Mouse (Mus musculus) CH12.LX (cell line): ENCODE data around the gene Nup50. TPM values are rescaled to one million over a fixed set of nuclear protein-coding genes. Genes with fewer than 3 reads are reported as not detected.

Experiments
- DNase-seq: peaks from one replicate; pipeline ENCODE4 v3.0.0-alpha.2; 2013; ENCODE audit errors: extremely low read depth
- H3K27ac ChIP-seq: 2 replicates; pipeline ENCODE4 v1.5.1; 2012; ENCODE audit warnings: low read depth, mild to moderate bottlenecking, control low read depth, moderate library complexity; ENCODE audit not compliant: insufficient read depth
- H3K27me3 ChIP-seq: replicated peaks from 2 replicates; pipeline ENCODE3; 2012; ENCODE audit warnings: inconsistent platforms
- H3K36me3 ChIP-seq, 2 experiments: replicated peaks in 1 of 2; 2 replicates each; pipeline versions ENCODE3 to v1.6.1; 2012; ENCODE audit warnings: inconsistent platforms in 1 of 2, low read length in 1 of 2, mild to moderate bottlenecking in 1 of 2, mixed read lengths in 1 of 2, moderate library complexity in 1 of 2; ENCODE audit not compliant: control insufficient read depth in 1 of 2, insufficient read depth in 1 of 2
- H3K4me1 ChIP-seq, 2 experiments: 2 replicates each; pipeline ENCODE4 v1.6.1; 2012; ENCODE audit warnings: inconsistent platforms in 1 of 2, moderate library complexity in 1 of 2; ENCODE audit not compliant: insufficient read depth in 2 of 2, control insufficient read depth in 1 of 2
- H3K4me2 ChIP-seq: 2 replicates; pipeline ENCODE4 v1.6.1; 2012; ENCODE audit warnings: low read depth, mild to moderate bottlenecking, control low read depth; ENCODE audit not compliant: poor library complexity, insufficient read depth, severe bottlenecking
- H3K4me3 ChIP-seq, 3 experiments: fragments of 150-350 bp in 1 of 3; sonication (generic) in 1 of 3; replicated peaks in 1 of 3; 2 replicates each; pipeline versions ENCODE3 to v1.5.1; 2011 to 2012; ENCODE audit warnings: low read depth in 2 of 3, low read length in 2 of 3, mild to moderate bottlenecking in 2 of 3, moderate library complexity in 2 of 3, control low read depth in 1 of 3, improper control_type of control experiment in 1 of 3, inconsistent platforms in 1 of 3, mixed read lengths in 1 of 3; ENCODE audit not compliant: poor library complexity in 1 of 3
- H3K79me2 ChIP-seq: replicated peaks from 2 replicates; pipeline ENCODE4 v1.6.1; 2012; ENCODE audit warnings: mild to moderate bottlenecking, moderate library complexity; ENCODE audit not compliant: control insufficient read depth, poor library complexity, insufficient read depth, severe bottlenecking; ENCODE audit errors: extremely low read depth
- H3K9ac ChIP-seq: 2 replicates; pipeline ENCODE4 v1.6.1; 2012; ENCODE audit warnings: low read depth, mild to moderate bottlenecking, control low read depth, moderate library complexity; ENCODE audit not compliant: insufficient read depth
- H3K9me3 ChIP-seq: replicated peaks from 2 replicates; pipeline ENCODE3; 2012; ENCODE audit warnings: low read length, inconsistent platforms, mixed read lengths
- BHLHE40 ChIP-seq: IDR thresholded peaks from 2 replicates; pipeline ENCODE4 v1.6.1; 2011; ENCODE audit warnings: mild to moderate bottlenecking, low read depth, low read length, improper control_type of control experiment
- CHD1 ChIP-seq: IDR thresholded peaks from 2 replicates; pipeline ENCODE4 v1.6.1; 2012; ENCODE audit warnings: low read depth, low read length, improper control_type of control experiment, inconsistent platforms
- CHD2 ChIP-seq: IDR thresholded peaks from 2 replicates; pipeline ENCODE4 v1.6.1; 2011; ENCODE audit warnings: low read length, improper control_type of control experiment
- CTCF ChIP-seq, 2 experiments: IDR thresholded peaks in 1 of 2; conservative IDR thresholded peaks in 1 of 2; 2 replicates each; pipeline ENCODE4 v1.5.1; 2011 to 2012; ENCODE audit warnings: low read depth in 2 of 2, low read length in 2 of 2, improper control_type of control experiment in 1 of 2, inconsistent platforms in 1 of 2, mild to moderate bottlenecking in 1 of 2, moderate library complexity in 1 of 2
- ELF1 ChIP-seq: IDR thresholded peaks from 2 replicates; pipeline ENCODE4 v1.6.1; 2014; ENCODE audit warnings: low read depth, mild to moderate bottlenecking, inconsistent platforms, low read length, improper control_type of control experiment
- GABPA ChIP-seq: IDR thresholded peaks from 2 replicates; pipeline ENCODE4 v1.6.1; 2012; ENCODE audit warnings: low read depth, low read length, improper control_type of control experiment, inconsistent platforms; ENCODE audit not compliant: insufficient replicate concordance
- HCFC1 ChIP-seq: IDR thresholded peaks from 2 replicates; pipeline ENCODE4 v1.6.1; 2012; ENCODE audit warnings: low read depth, mild to moderate bottlenecking, inconsistent platforms, low read length, improper control_type of control experiment
- IRF4 ChIP-seq: IDR thresholded peaks from 2 replicates; pipeline ENCODE4 v1.6.1; 2014; ENCODE audit warnings: low read depth, mild to moderate bottlenecking, inconsistent platforms, low read length, improper control_type of control experiment
- JUND ChIP-seq: conservative IDR thresholded peaks from 2 replicates; pipeline ENCODE4 v1.6.1; 2011; ENCODE audit warnings: low read depth, low read length, improper control_type of control experiment
- MAFK ChIP-seq: IDR thresholded peaks from 2 replicates; pipeline ENCODE4 v1.6.1; 2011; ENCODE audit warnings: low read length, improper control_type of control experiment; ENCODE audit not compliant: insufficient replicate concordance
- MAX ChIP-seq: IDR thresholded peaks from 2 replicates; pipeline ENCODE4 v1.6.1; 2011; ENCODE audit warnings: low read length, improper control_type of control experiment
- MXI1 ChIP-seq: IDR thresholded peaks from 2 replicates; pipeline ENCODE4 v1.6.1; 2011; ENCODE audit warnings: mild to moderate bottlenecking, low read depth, low read length, improper control_type of control experiment
- MYC ChIP-seq: IDR thresholded peaks from 2 replicates; pipeline ENCODE4 v1.6.1; 2011; ENCODE audit warnings: low read depth, mild to moderate bottlenecking, improper control_type of control experiment, low read length
- NELFE ChIP-seq: IDR thresholded peaks from 2 replicates; pipeline ENCODE4 v1.6.1; 2011; ENCODE audit warnings: low read depth, low read length, improper control_type of control experiment
- NRF1 ChIP-seq: IDR thresholded peaks from 2 replicates; pipeline ENCODE4 v1.6.1; 2014; ENCODE audit warnings: low read depth, mild to moderate bottlenecking, inconsistent platforms, low read length, improper control_type of control experiment, moderate library complexity
- PAX5 ChIP-seq: IDR thresholded peaks from 2 replicates; pipeline ENCODE4 v1.6.1; 2012; ENCODE audit warnings: low read length, inconsistent platforms, mixed read lengths
- RAD21 ChIP-seq: IDR thresholded peaks from 2 replicates; pipeline ENCODE4 v1.6.1; 2011; ENCODE audit warnings: low read depth, mild to moderate bottlenecking, low read length, improper control_type of control experiment, moderate library complexity
- SIN3A ChIP-seq: IDR thresholded peaks from 2 replicates; pipeline ENCODE4 v1.6.1; 2012; ENCODE audit warnings: low read length, improper control_type of control experiment, inconsistent platforms
- SMC3 ChIP-seq: IDR thresholded peaks from 2 replicates; pipeline ENCODE4 v1.6.1; 2011; ENCODE audit warnings: low read depth, low read length, improper control_type of control experiment
- TBP ChIP-seq: conservative IDR thresholded peaks from 2 replicates; pipeline ENCODE4 v1.6.1; 2011; ENCODE audit warnings: low read depth, low read length, improper control_type of control experiment
- USF1 ChIP-seq: IDR thresholded peaks from 2 replicates; pipeline ENCODE4 v1.6.1; 2014; ENCODE audit warnings: low read depth, mild to moderate bottlenecking, inconsistent platforms, low read length, improper control_type of control experiment
- ZKSCAN1 ChIP-seq: IDR thresholded peaks from 2 replicates; pipeline ENCODE4 v1.6.1; 2012; ENCODE audit warnings: low read depth, inconsistent platforms, low read length, improper control_type of control experiment, borderline replicate concordance
- ZMIZ1 ChIP-seq: IDR thresholded peaks from 2 replicates; pipeline ENCODE4 v1.6.1; 2012; ENCODE audit warnings: low read depth, mild to moderate bottlenecking, inconsistent platforms, low read length, improper control_type of control experiment
- ZNF384 ChIP-seq: IDR thresholded peaks from 2 replicates; pipeline ENCODE4 v1.6.1; 2012; ENCODE audit warnings: low read depth, low read length, improper control_type of control experiment, inconsistent platforms
- dilution Hi-C: fragments of 300-500 bp; cut with MboI; formaldehyde crosslinking; loops from 2 replicates; pipeline ENCODE4 v1.14.3; 2020; ENCODE audit warnings: low sequenced_read_pairs; ENCODE audit not compliant: extremely low pct_unique_long_range_greater_than_20kb, extremely low pct_ligation_motif_present
- in situ Hi-C: fragments of 300-500 bp; cut with MboI; formaldehyde crosslinking; loops from 3 replicates; pipeline ENCODE4 v1.14.3; 2019; ENCODE audit warnings: low sequenced_read_pairs, low pct_ligation_motif_present, low pct_unique_long_range_greater_than_20kb, mixed read lengths
- polyA plus RNA-seq: library from polyadenylated mRNA; unstranded; fragments of >175 nt; gene quantifications from 2 replicates; pipeline ENCODE4 v1.2.1, GENCODE M21; 2012; ENCODE audit warnings: low read depth; ENCODE audit not compliant: insufficient read length
- total RNA-seq, 2 experiments: library from RNA; depleted of rRNA; stranded (reverse); fragments of 300-350 nt in 1 of 2; fragments of >200 nt in 1 of 2; gene quantifications; 2 replicates each; pipeline ENCODE4 v1.2.3; 2012 to 2014

The Nup50 gene
- total and polyA plus RNA-seq, 3 experiments: 39.2 to 85.6 (median 43.4) TPM

DNA sequence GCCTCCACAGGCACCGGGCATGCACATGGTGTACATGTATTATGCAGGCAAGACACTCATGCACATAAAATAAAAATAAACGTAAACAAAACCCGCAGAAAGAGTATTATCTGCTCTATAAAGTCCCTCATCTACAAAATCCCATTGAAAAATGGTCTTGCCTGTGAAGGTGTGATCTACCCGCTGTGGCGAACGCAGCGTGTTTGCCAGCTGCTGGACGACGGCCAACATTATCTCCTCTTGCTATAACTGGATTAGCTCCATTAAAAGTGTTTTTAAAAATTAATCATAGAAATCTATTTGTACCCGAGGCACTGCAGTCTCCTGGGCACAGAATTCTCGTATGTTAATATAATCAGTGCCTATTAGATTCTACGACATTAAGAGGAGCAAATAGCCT lies 35.1 kb upstream of the Nup50 start:
- H3K27me3 ChIP-seq: no peaks in the 10 kb centered on the region
- TF ChIP-seq TBP (no peak), JUND (no peak), ELF1 (no peak)
- TF ChIP-seq, all 38 proteins: peak for 0
- Histone ChIP-seq H3K4me3 (no peak overlapping the region), H3K4me1 (peaks cover 0 to 4% of the 10 kb centered on the region in 2 experiments; a peak in 1 of 4 replicates), H3K36me3 (no peaks in the 10 kb centered on the region), H3K9ac (no peak overlapping the region), H3K9me3 (no peaks in the 10 kb centered on the region), H3K4me2 (no peak overlapping the region), H3K79me2 (no peaks in the 10 kb centered on the region), H3K27ac (no peak overlapping the region)
- dilution Hi-C loops (no loop called here), in situ Hi-C loops (no loop called here)
- no peak for DNase-seq

DNA sequence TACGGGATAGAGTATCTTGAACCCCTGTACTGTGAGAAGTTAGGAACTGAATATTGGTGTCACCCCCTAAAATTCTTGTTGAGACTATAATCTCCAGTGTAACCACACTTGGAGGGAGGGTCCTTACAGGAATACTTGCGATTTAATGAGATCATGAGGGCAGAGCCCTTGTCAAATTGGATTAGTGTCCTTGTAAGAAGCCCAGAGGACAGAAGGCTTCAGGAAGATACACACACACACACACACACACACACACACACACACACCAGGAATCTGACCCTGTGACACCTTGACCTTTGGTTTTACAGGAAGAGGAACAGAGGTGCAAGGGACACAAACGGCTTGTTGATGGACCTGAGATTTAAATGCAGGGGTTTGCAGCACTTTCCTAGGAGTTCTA lies 32.0 kb upstream of the Nup50 start:
- no peak overlapping the region for H3K9ac ChIP-seq
- DNase-seq: no peak
- dilution Hi-C loops: no loop called here

DNA sequence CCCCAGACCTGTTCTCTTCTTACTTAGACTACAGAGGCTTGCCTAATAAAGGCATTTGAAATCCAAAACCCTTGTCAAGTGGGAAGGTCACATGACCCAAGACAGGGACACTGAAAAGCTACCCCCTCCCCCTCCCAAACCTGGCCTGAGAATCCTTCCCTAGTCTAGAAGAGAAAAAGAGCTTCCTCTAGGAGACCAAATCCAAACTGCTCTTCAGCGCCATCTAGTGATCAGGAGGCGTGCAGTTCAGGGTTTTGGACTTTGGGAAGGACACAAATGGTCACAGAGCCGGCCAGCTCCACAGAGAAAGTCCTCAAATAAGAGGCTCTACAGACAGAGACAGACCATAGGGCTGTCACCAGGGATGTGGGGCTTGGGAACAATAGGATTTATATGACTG lies 31.6 kb upstream of the Nup50 start:
- peaks cover 0 to 3% of the 10 kb centered on the region in 2 experiments; a peak in 2 of 4 replicates for H3K4me1 ChIP-seq
- dilution Hi-C loops: no loop called here
- no peaks in the 10 kb centered on the region for H3K79me2 ChIP-seq
- H3K4me2 ChIP-seq: no peak overlapping the region
- DNase-seq: peak; percentile 60
- TF ChIP-seq MYC (no peak), MXI1 (no peak), PAX5 (no peak), RAD21 (peak; percentile 70), ZMIZ1 (no peak), ZKSCAN1 (no peak), CTCF (conservative IDR thresholded peaks at IDR 0.05 in 1 of 2, IDR thresholded peaks at IDR 0.05 in 1 of 2; ENCODE audit: low read depth in 2 of 2, low read length in 2 of 2) (peak; percentile 27 to 88), SMC3 (peak; percentile 86), GABPA (no peak), BHLHE40 (no peak), USF1 (no peak)
- TF ChIP-seq, all 38 proteins: peak for 3
- in situ Hi-C loops: loop anchor here (5.0 kb wide), 1 partner anchor 109 kb away; no protein-coding TSS in a partner anchor
- Histone ChIP-seq H3K4me3 (no peak overlapping the region), H3K27me3 (no peaks in the 10 kb centered on the region), H3K36me3 (no peaks in the 10 kb centered on the region), H3K27ac (no peak overlapping the region), H3K9ac (no peak overlapping the region), H3K9me3 (peaks cover 4% of the 10 kb centered on the region)

More for the DNA sequence above, 32.0 kb upstream of the Nup50 start:
- Histone ChIP-seq H3K27ac (no peak overlapping the region), H3K4me1 (no peaks in the 10 kb centered on the region), H3K4me2 (no peak overlapping the region), H3K4me3 (no peak overlapping the region), H3K9me3 (peaks cover 4% of the 10 kb centered on the region), H3K36me3 (no peaks in the 10 kb centered on the region), H3K27me3 (no peaks in the 10 kb centered on the region), H3K79me2 (no peaks in the 10 kb centered on the region)
- no peak for TF ChIP-seq GABPA
- no peak for TF ChIP-seq CHD2
- TF ChIP-seq ZNF384: no peak
- no peak for TF ChIP-seq MAFK
- no peak for TF ChIP-seq RAD21
- no peak for TF ChIP-seq NRF1
- TF ChIP-seq HCFC1: no peak
- TF ChIP-seq MAX: no peak
- TF ChIP-seq TBP: no peak
- no peak for TF ChIP-seq ELF1
- TF ChIP-seq NELFE: no peak
- TF ChIP-seq MXI1: no peak
- no peak for TF ChIP-seq IRF4
- TF ChIP-seq SIN3A: no peak
- TF ChIP-seq CHD1: no peak
- in situ Hi-C loops: loop anchor here (5.0 kb wide), 1 partner anchor 109 kb away; no protein-coding TSS in a partner anchor
